Mouse (Mus musculus): ENCODE results near the gene Acp6. TPM values are rescaled to one million over a fixed set of nuclear protein-coding genes. Genes with fewer than 3 reads are reported as not detected.
A peak's percentile ranks its signal among the peaks of the same experiment; 100 is the strongest.

Acp6 gene
- polyA plus RNA-seq, 1 experiment, result 48.4 TPM

DNA sequence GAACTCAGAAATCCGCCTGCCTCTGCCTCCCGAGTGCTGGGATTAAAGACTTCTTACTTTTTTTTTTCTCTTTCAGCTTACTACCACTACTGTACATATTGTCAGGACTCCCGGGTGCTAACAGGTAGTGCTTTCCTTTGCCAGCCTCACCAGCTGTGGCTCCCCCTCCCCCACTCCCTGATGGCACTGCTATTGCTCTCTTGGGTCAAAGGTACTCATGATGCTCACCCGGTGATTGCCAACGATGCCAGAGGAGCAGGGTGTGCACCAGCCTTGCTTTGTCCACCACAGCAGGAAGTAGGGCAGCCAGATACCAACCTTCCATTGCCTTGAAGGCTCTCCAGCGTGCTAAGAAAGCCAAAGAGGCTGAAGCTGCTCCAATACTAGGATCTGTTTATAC, 2.1 kb upstream of the Acp6 start:
- Histone ChIP-seq H3K4me1 (ENCODE audit: control insufficient read depth, insufficient read depth, insufficient read length, low read length) (peaks cover 11% of the 10 kb centered on the region; the same call in 1 of the 2 replicates), H3K27ac (ENCODE audit: insufficient read depth, low read depth, low read length) (peak overlapping the region; percentile 80), H3K36me3 (ENCODE audit: control insufficient read depth, insufficient read depth, low read length) (no peaks in the 10 kb centered on the region), H3K27me3 (ENCODE audit: control insufficient read depth, insufficient read depth, low read length) (no peaks in the 10 kb centered on the region), H3K4me3 (ENCODE audit: low read depth, low read length) (no peak overlapping the region)
- TF ChIP-seq POLR2A (IDR thresholded peaks at IDR 0.05; ENCODE audit: low read depth, low read length) (no peak), CTCF (IDR thresholded peaks at IDR 0.05; ENCODE audit: extremely low read depth, insufficient read length, insufficient replicate concordance, low read depth, low read length) (no peak)
- 59% methylated on average over 6 of the region's 6 CpGs for WGBS

DNA sequence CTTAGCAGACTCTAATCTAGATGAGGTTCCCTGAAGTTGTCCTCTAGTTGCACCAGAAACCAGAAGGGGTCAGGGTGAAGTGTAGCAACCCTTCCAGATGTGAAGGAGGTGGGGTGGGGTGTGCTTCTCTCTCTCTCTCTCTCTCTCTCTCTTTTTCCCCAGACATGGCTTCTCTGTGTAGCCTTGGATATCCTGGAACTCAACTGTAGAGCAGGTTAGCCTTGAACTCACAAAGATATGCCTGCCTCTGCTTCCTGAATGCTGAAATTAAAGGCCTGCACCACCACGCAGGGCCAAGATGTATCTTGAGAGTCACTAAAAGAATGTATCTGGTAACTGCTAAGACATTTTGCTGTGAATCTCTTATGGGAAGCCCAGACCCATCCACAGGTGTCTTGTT, 1.3 kb upstream of the Acp6 start:
- Histone ChIP-seq H3K36me3 (ENCODE audit: control insufficient read depth, insufficient read depth, low read length) (no peaks in the 10 kb centered on the region), H3K27ac (ENCODE audit: insufficient read depth, low read depth, low read length) (peak overlapping the region; percentile 80), H3K27me3 (ENCODE audit: control insufficient read depth, insufficient read depth, low read length) (no peaks in the 10 kb centered on the region), H3K4me1 (ENCODE audit: control insufficient read depth, insufficient read depth, insufficient read length, low read length) (peaks cover 11% of the 10 kb centered on the region; the same call in 1 of the 2 replicates), H3K4me3 (ENCODE audit: low read depth, low read length) (no peak overlapping the region)
- TF ChIP-seq CTCF (IDR thresholded peaks at IDR 0.05; ENCODE audit: extremely low read depth, insufficient read length, insufficient replicate concordance, low read depth, low read length) (no peak), POLR2A (IDR thresholded peaks at IDR 0.05; ENCODE audit: low read depth, low read length) (no peak)
- 90% methylated on average over 1 of the region's 1 CpGs for WGBS

DNA sequence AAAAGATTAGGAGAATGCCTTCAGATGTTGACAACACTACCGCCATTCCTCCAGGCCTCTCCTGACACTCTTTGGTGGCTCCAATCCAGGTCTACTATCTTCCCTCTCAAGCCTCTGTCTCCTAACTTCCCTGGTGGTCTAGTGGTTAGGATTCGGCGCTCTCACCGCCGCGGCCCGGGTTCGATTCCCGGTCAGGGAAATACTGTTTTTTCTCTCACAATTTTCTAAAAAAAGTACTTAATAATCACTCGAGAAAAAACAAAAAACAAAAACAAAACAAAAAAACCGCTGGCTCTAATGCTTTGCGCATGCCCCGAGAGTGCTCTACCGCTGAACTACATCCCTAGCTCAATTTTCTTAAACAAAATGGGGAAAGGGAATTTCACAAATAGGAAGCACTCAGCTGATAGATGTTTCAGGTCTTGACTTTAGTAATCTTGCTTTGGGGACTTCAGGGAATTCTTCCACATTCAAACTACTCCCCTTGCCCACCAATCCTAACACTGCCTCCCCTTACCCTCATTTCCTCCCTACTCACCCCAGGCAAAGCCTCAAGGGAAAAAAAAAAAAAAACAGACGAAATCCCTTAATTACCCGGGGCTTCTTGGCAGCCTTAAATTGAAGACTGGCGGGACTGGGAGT, 498 bp upstream of the Acp6 start:
- WGBS, result 4% methylated on average over 17 of the region's 17 CpGs
- TF ChIP-seq CTCF (IDR thresholded peaks at IDR 0.05; ENCODE audit: extremely low read depth, insufficient read length, insufficient replicate concordance, low read depth, low read length) (no peak), POLR2A (IDR thresholded peaks at IDR 0.05; ENCODE audit: low read depth, low read length) (no peak)
- Histone ChIP-seq H3K36me3 (ENCODE audit: control insufficient read depth, insufficient read depth, low read length) (no peaks in the 10 kb centered on the region), H3K27me3 (ENCODE audit: control insufficient read depth, insufficient read depth, low read length) (no peaks in the 10 kb centered on the region), H3K4me1 (ENCODE audit: control insufficient read depth, insufficient read depth, insufficient read length, low read length) (peaks cover 11% of the 10 kb centered on the region; the same call in 1 of the 2 replicates), H3K4me3 (ENCODE audit: low read depth, low read length) (peak overlapping the region; percentile 89), H3K27ac (ENCODE audit: insufficient read depth, low read depth, low read length) (peak overlapping the region; percentile 67)

DNA sequence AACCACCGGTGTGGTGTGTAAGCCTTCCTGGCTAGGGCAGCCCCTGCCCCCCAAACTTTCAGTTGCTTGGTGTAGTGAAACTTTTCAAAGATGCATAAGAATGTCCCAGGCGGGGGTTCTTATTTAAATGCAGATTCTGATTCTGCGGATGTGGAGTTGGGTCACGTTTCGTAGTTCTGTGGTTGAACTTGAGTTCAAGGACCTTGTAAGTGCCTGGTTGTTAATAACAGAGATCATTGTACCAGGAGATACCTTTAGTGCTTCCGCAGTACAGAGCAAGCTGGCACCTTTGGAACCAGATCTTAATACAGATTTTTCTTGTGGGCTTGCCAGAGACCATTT, 903 bp downstream of the Acp6 start:
- Histone ChIP-seq H3K27me3 (ENCODE audit: control insufficient read depth, insufficient read depth, low read length) (no peaks in the 10 kb centered on the region), H3K36me3 (ENCODE audit: control insufficient read depth, insufficient read depth, low read length) (peaks cover 8% of the 10 kb centered on the region), H3K4me3 (ENCODE audit: low read depth, low read length) (peak overlapping the region; percentile 89), H3K27ac (ENCODE audit: insufficient read depth, low read depth, low read length) (peak overlapping the region; percentile 86), H3K4me1 (ENCODE audit: control insufficient read depth, insufficient read depth, insufficient read length, low read length) (peaks cover 11% of the 10 kb centered on the region; the same call in 1 of the 2 replicates)
- TF ChIP-seq CTCF (IDR thresholded peaks at IDR 0.05; ENCODE audit: extremely low read depth, insufficient read length, insufficient replicate concordance, low read depth, low read length) (no peak), POLR2A (IDR thresholded peaks at IDR 0.05; ENCODE audit: low read depth, low read length) (no peak)
- WGBS, result 8% methylated on average over 6 of the region's 6 CpGs

DNA sequence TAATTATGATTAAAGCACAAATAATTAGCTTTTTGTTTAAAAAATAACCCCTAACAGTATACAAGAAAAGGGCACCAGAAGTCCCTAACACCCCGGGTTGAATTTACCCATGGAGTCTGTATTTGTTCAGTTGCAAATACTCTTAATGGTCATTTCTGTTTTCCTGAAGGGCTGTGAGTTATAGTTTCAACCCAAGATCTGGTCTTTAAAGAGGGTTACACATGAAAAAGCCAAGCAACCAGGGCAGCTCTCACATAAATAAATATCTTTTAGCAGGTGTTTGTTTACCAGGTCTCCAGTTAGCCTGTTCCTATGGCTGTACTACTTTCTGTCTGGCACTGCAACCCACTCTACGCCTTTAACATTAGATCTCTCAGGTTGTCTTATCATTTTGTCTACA, 1.4 kb downstream of the Acp6 start:
- Histone ChIP-seq H3K4me3 (ENCODE audit: low read depth, low read length) (no peak overlapping the region), H3K27me3 (ENCODE audit: control insufficient read depth, insufficient read depth, low read length) (no peaks in the 10 kb centered on the region), H3K36me3 (ENCODE audit: control insufficient read depth, insufficient read depth, low read length) (peaks cover 8% of the 10 kb centered on the region), H3K4me1 (ENCODE audit: control insufficient read depth, insufficient read depth, insufficient read length, low read length) (peaks cover 11% of the 10 kb centered on the region; the same call in 1 of the 2 replicates), H3K27ac (ENCODE audit: insufficient read depth, low read depth, low read length) (no peak overlapping the region)
- no peak for TF ChIP-seq CTCF (IDR thresholded peaks at IDR 0.05; ENCODE audit: extremely low read depth, insufficient read length, insufficient replicate concordance, low read depth, low read length)
- TF ChIP-seq POLR2A (IDR thresholded peaks at IDR 0.05; ENCODE audit: low read depth, low read length), result no peak
- 37% methylated on average over 2 of the region's 2 CpGs for WGBS

DNA sequence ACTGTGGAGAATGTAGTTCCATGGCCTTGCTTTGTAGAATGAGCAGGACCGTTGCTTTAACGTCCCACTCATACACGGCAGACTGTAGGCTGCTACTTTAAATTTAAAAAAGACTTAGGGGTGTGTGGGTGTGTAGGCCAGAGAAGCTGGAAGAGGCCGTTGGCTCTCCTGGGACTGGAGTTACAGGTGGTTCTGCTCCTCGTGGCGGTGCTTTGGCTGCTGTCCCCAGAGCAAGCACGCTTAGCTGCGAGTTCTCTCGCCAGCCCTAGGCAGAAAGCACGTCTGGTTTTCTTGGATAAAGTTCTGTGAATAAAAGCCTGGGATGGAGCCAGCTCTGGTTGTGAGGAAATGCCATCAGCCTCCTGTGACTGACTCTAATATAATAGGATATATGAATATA, 2.3 kb downstream of the Acp6 start:
- H3K36me3 ChIP-seq (ENCODE audit: control insufficient read depth, insufficient read depth, low read length), result peaks cover 14% of the 10 kb centered on the region
- no peak overlapping the region for H3K27ac ChIP-seq (ENCODE audit: insufficient read depth, low read depth, low read length)
- WGBS, result 20% methylated on average over 10 of the region's 10 CpGs
- TF ChIP-seq CTCF (IDR thresholded peaks at IDR 0.05; ENCODE audit: extremely low read depth, insufficient read length, insufficient replicate concordance, low read depth, low read length) (no peak), POLR2A (IDR thresholded peaks at IDR 0.05; ENCODE audit: low read depth, low read length) (no peak)
- peak overlapping the region; percentile 47 for H3K4me3 ChIP-seq (ENCODE audit: low read depth, low read length)
- H3K27me3 ChIP-seq (ENCODE audit: control insufficient read depth, insufficient read depth, low read length), result no peaks in the 10 kb centered on the region
- peaks cover 11% of the 10 kb centered on the region; the same call in 1 of the 2 replicates for H3K4me1 ChIP-seq (ENCODE audit: control insufficient read depth, insufficient read depth, insufficient read length, low read length)

DNA sequence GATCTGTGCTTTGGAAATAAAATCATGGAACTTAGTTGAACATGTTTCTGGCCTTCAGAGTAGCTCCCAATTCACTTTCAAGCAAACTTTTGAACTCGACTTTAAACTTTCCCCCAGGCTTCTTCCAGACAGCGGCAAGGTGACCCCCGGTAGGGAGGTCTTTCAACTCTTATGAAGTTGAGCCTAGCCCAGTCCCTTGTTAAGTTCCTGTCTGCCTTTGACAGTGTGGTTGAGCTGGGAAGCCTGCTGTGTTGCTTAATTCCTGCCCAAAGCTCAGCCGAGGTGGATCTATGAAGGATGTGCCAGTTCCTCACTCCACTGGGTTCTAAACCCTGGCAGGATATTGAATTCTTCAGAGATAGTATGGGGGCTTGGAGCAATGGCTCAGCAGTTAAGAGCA, 3.2 kb downstream of the Acp6 start:
- H3K27me3 ChIP-seq (ENCODE audit: control insufficient read depth, insufficient read depth, low read length), result no peaks in the 10 kb centered on the region
- H3K36me3 ChIP-seq (ENCODE audit: control insufficient read depth, insufficient read depth, low read length), result peaks cover 21% of the 10 kb centered on the region
- no peak for TF ChIP-seq POLR2A (IDR thresholded peaks at IDR 0.05; ENCODE audit: low read depth, low read length)
- TF ChIP-seq CTCF (IDR thresholded peaks at IDR 0.05; ENCODE audit: extremely low read depth, insufficient read length, insufficient replicate concordance, low read depth, low read length), result no peak
- no peak overlapping the region for H3K27ac ChIP-seq (ENCODE audit: insufficient read depth, low read depth, low read length)
- H3K4me3 ChIP-seq (ENCODE audit: low read depth, low read length), result no peak overlapping the region
- WGBS, result 68% methylated on average over 4 of the region's 4 CpGs
- H3K4me1 ChIP-seq (ENCODE audit: control insufficient read depth, insufficient read depth, insufficient read length, low read length), result peaks cover 8% of the 10 kb centered on the region; the same call in 1 of the 2 replicates
